Mouse (Mus musculus) induced T-regulatory cell, adult 2 months (primary cell): ENCODE data around the gene Copb2.

ENCODE experiments used
- DNase-seq: peaks from one replicate; pipeline ENCODE4 v3.0.0-alpha.2; 2012; ENCODE audit warnings: low read depth

Gene Copb2

GRCm38 (mm10) chr9:98563137-98564126 is at the start of gene Copb2:
TSS of gene Copb2 (plus strand) at chr9:98563721.
- DNase-seq: peak; percentile 98

- DNase-seq: no peak
Measured at GRCm38 (mm10) chr9:98523872-98524271, 39.6 kb upstream of the Copb2 start.

GRCm38 (mm10) chr9:98524786-98525542 is 38.6 kb upstream of the Copb2 start:
- DNase-seq: no peak

GRCm38 (mm10) chr9:98525543-98525924 is 38.0 kb upstream of the Copb2 start:
- no peak for DNase-seq

- DNase-seq: no peak
Measured at GRCm38 (mm10) chr9:98527226-98527625, 36.3 kb upstream of the Copb2 start.

- no peak for DNase-seq
Measured at GRCm38 (mm10) chr9:98529776-98530175, 33.7 kb upstream of the Copb2 start.

GRCm38 (mm10) chr9:98530999-98531398 is 32.5 kb upstream of the Copb2 start:
- DNase-seq: no peak

GRCm38 (mm10) chr9:98534675-98535280 is 28.7 kb upstream of the Copb2 start:
- DNase-seq: no peak

GRCm38 (mm10) chr9:98535763-98536162 is 27.8 kb upstream of the Copb2 start:
- DNase-seq: peak; percentile 22

GRCm38 (mm10) chr9:98538017-98538712 is 25.4 kb upstream of the Copb2 start:
- DNase-seq: no peak

- DNase-seq: peak; percentile 56
Measured at GRCm38 (mm10) chr9:98538713-98539360, 24.7 kb upstream of the Copb2 start.

GRCm38 (mm10) chr9:98544042-98544441 is 19.5 kb upstream of the Copb2 start:
- no peak for DNase-seq

- DNase-seq: no peak
Measured at GRCm38 (mm10) chr9:98583852-98584251, 20.3 kb downstream of the Copb2 start.

- DNase-seq: peak; percentile 21
Measured at GRCm38 (mm10) chr9:98600094-98600493, 36.6 kb downstream of the Copb2 start.

- peak; percentile 92 for DNase-seq
Measured at GRCm38 (mm10) chr9:98601156-98601836, 37.8 kb downstream of the Copb2 start, which contains the start of gene Mrps22. TSS of gene Mrps22 (minus strand) at chr9:98601660.

- no peak for DNase-seq
Measured at GRCm38 (mm10) chr9:98601837-98602359, 38.4 kb downstream of the Copb2 start.

- no peak for DNase-seq
Measured at GRCm38 (mm10) chr9:98604896-98605295, 41.4 kb downstream of the Copb2 start.

- peak; percentile 35 for DNase-seq
Measured at GRCm38 (mm10) chr9:98628480-98628879, 65.0 kb downstream of the Copb2 start.

- no peak for DNase-seq
Measured at GRCm38 (mm10) chr9:98633287-98634162, 70.0 kb downstream of the Copb2 start.
